28 mouse cellular contexts compared by ENCODE assay signal in genomic region chr15:8740724-8741123, GRCm38 (mm10).
"Had no signal": no experiment of that assay in that cellular context is flagged by ENCODE, and none has a peak within 500 bp of the region (broad histone marks: within the 10 kb centered on the region; RNA-seq: fewer than 3 reads in every experiment).

No protein-coding gene starts in this region.

- H3K9ac ChIP-seq: heart, embryonic 12.5 days; hindbrain, embryonic 12.5 days; hindbrain, embryonic 14.5 days; intestine, embryonic 15.5 days; limb, embryonic 12.5 days; liver, embryonic 13.5 days; liver, embryonic 15.5 days; liver, postnatal 0 days had no signal

- H3K27ac ChIP-seq: gastrocnemius, adult 2 months; heart, embryonic 10.5 days; hindbrain, embryonic 12.5 days; hindbrain, embryonic 14.5 days; intestine, embryonic 15.5 days; limb, embryonic 10.5 days; limb, embryonic 12.5 days; liver, embryonic 13.5 days; liver, embryonic 15.5 days had no signal

- H3K27me3 ChIP-seq: heart, embryonic 12.5 days; hindbrain, embryonic 12.5 days; intestine, embryonic 15.5 days; limb, embryonic 12.5 days; liver, embryonic 13.5 days; liver, embryonic 15.5 days had no signal

- H3K4me2 ChIP-seq: heart, embryonic 12.5 days; hindbrain, embryonic 12.5 days; hindbrain, embryonic 14.5 days; intestine, embryonic 15.5 days; limb, embryonic 12.5 days; liver, embryonic 11.5 days; liver, embryonic 13.5 days; liver, embryonic 15.5 days had no signal

- H3K9me3 ChIP-seq: heart, embryonic 10.5 days; heart, embryonic 12.5 days; hindbrain, embryonic 10.5 days; intestine, embryonic 15.5 days; limb, embryonic 10.5 days; limb, embryonic 12.5 days; liver, embryonic 13.5 days; liver, embryonic 15.5 days had no signal

- ATAC-seq: hindbrain, embryonic 16.5 days; inflammation-experienced regulatory T-cells, adult 6 months; intestine, embryonic 15.5 days; intestine, postnatal 0 days; liver, postnatal 0 days had no signal

- DNase-seq: gastrocnemius, adult 2 months; gastrocnemius, postnatal 10 days; gastrocnemius, postnatal 25 days; heart, adult 18-20 months; heart, postnatal 10 days; heart, postnatal 4 days; kidney, adult 2 months; kidney, adult 9 months; kidney, postnatal 10 days; kidney, postnatal 25 days; kidney, postnatal 4 days; liver; liver, embryonic 13.5 days; liver, postnatal 0 days had no signal

- H3K36me3 ChIP-seq: heart, embryonic 10.5 days; heart, embryonic 12.5 days; hindbrain, embryonic 10.5 days; hindbrain, embryonic 12.5 days; intestine, embryonic 15.5 days; limb, embryonic 10.5 days; limb, embryonic 12.5 days; liver, embryonic 13.5 days; liver, embryonic 15.5 days had no signal

- H3K4me1 ChIP-seq: heart, embryonic 10.5 days; heart, embryonic 12.5 days; intestine, embryonic 15.5 days; limb, embryonic 10.5 days; limb, embryonic 12.5 days; liver, embryonic 13.5 days; liver, embryonic 15.5 days had no signal

- H3K4me3 ChIP-seq: gastrocnemius, adult 2 months; heart, embryonic 10.5 days; heart, embryonic 12.5 days; hindbrain, embryonic 10.5 days; hindbrain, embryonic 12.5 days; intestine, embryonic 15.5 days; layer of hippocampus, adult 2 months; limb, embryonic 10.5 days; limb, embryonic 12.5 days; liver, embryonic 13.5 days; liver, embryonic 15.5 days had no signal
